ENCODE assay signal across 8 mouse cellular contexts in the genomic region with DNA sequence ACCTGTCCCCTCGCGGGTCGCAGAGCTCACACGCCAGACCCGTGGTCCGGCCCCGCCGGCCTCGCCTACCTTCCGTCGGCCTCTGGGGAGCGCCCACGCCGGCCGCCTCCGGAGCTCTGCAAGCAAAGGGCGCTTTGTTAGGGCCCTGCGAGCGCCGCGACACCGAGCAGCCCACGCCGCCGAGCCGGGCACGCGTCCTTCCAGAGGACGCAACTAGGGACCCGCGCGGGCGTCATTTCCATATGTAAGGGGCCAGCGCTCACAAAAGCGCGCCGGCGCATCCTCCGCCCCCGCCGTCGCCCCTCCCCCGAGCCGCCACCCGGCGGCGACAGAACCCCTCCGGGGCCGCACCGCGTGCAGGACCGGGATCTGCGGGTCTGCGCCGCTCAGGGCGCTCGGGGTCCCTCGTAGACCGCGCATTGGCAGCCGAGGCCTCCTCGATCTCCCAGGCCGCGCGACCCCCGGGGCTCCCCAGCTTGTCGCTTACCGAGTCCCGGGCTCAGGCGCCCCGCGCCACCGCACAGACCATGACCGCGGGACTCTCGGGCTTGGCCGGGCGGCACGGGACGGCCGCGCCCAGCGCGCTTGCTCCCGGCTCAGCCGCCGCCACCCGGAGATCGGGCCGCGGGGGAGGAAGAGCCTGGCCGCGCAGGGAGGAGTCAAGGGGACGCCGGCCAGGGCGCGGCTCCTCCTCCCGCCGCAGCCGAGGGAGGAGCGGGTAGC. TPM values are rescaled to one million over a fixed set of nuclear protein-coding genes. Genes with fewer than 3 reads are reported as not detected.
A peak's percentile ranks its signal among the peaks of the same experiment; 100 is the strongest.
DNase-seq lines count a peak whose midpoint lies in the region; ATAC-seq and TF ChIP-seq lines count a peak whose summit lies in the region.

No protein-coding gene starts in this region.

- H3K9ac ChIP-seq in hindbrain, embryonic 16.5 days (ENCODE audit: low read depth, low read length), result peak overlapping the region; percentile 98

- DNase-seq in adrenal gland, adult (ENCODE audit: inconsistent age in 2 of 2, low spot score in 1 of 2), result peak; percentile 90 to 95
- peak; percentile 91 for DNase-seq in gastrocnemius, adult 2 months
- DNase-seq in left cerebral cortex, postnatal 36 days (ENCODE audit: low spot score in 2 of 2), result peak; percentile 73 to 82
- DNase-seq in mesoderm, embryonic 11.5 days (ENCODE audit: low read depth, low spot score), result peak; percentile 79
- DNase-seq in right cerebral cortex, postnatal 36 days (ENCODE audit: low spot score in 2 of 2), result peak; percentile 68 to 72
- DNase-seq in urinary bladder, postnatal 4 days (ENCODE audit: low spot score in 2 of 2), result peak; percentile 72 to 77

- H3K4me3 ChIP-seq in gastrocnemius, adult 2 months, result peak overlapping the region; percentile 98
- H3K4me3 ChIP-seq in hindbrain, embryonic 16.5 days (ENCODE audit: low read length), result peak overlapping the region; percentile 83

- H3K4me2 ChIP-seq in hindbrain, embryonic 16.5 days (ENCODE audit: low read length), result peak overlapping the region; percentile 86

- H3K27ac ChIP-seq in gastrocnemius, adult 2 months, result peak overlapping the region; percentile 96
- H3K27ac ChIP-seq in hindbrain, embryonic 16.5 days (ENCODE audit: low read depth, low read length), result peak overlapping the region; percentile 89

- peak; percentile 19; the same call in 1 of the 2 replicates for TF ChIP-seq CTCF in gastrocnemius, adult 2 months (IDR thresholded peaks at IDR 0.05)

- peaks cover 29% of the 10 kb centered on the region for H3K4me1 ChIP-seq in hindbrain, embryonic 16.5 days (ENCODE audit: control insufficient read depth, insufficient read depth, low read depth, low read length)

- no peaks in the 10 kb centered on the region for H3K27me3 ChIP-seq in hindbrain, embryonic 16.5 days (replicated peaks; ENCODE audit: control insufficient read depth, insufficient read depth, low read length)

- H3K36me3 ChIP-seq in hindbrain, embryonic 16.5 days (ENCODE audit: control insufficient read depth, insufficient read depth, low read length), result no peaks in the 10 kb centered on the region

- ATAC-seq in common myeloid progenitor, adult 5-6 weeks (replicated peaks; ENCODE audit: low read depth, poor library complexity, severe bottlenecking), result peak; percentile 83
- peak; percentile 87 for ATAC-seq in hindbrain, embryonic 16.5 days

- intact Hi-C loops in gastrocnemius, adult 2 months (cut with DNase I), result loop anchor here (2.0 kb wide), 1 partner anchor 35 kb away; no protein-coding TSS in a partner anchor
- intact Hi-C loops in left cerebral cortex, postnatal 36 days (cut with DNase I), result loop anchor here (5.0 to 10.0 kb wide), 2 partner anchors 34 to 113 kb away; no protein-coding TSS in a partner anchor

- WGBS in hindbrain, embryonic 16.5 days, result 0% methylated on average over 64 of the region's 101 CpGs

- no peaks in the 10 kb centered on the region for H3K9me3 ChIP-seq in hindbrain, embryonic 16.5 days (ENCODE audit: control insufficient read depth, low read length)

RNA-seq across cellular contexts. Expression of a gene that starts 2.0 kb away (rescaled TPM):
- 91.7 and 99.8 TPM in 2 replicates for total RNA-seq in common myeloid progenitor, adult 5-6 weeks (2017)
- total RNA-seq in gastrocnemius, adult 2 months (2021), result 10 to 100 TPM; 23.6 to 24.6 TPM
- 9.4 and 10.8 TPM in 2 replicates for polyA plus RNA-seq in hindbrain, embryonic 16.5 days (2015; fragmentation: Nextera tagmentation; extraction: Ambion mirVana)
- total RNA-seq in left cerebral cortex, postnatal 36 days (2021), result 10 to 100 TPM; 54.4 to 72.2 TPM

RNA-seq across cellular contexts. Expression of a gene that starts 42.4 kb away (rescaled TPM):
- total RNA-seq in common myeloid progenitor, adult 5-6 weeks (2017), result not detected in 2 replicates
- not detected for total RNA-seq in gastrocnemius, adult 2 months (2021)
- polyA plus RNA-seq in hindbrain, embryonic 16.5 days (2015; fragmentation: Nextera tagmentation; extraction: Ambion mirVana), result 0.18 and 0.27 TPM in 2 replicates
- under 1 TPM; 0.10 to 0.29 TPM for total RNA-seq in left cerebral cortex, postnatal 36 days (2021)

Comparison
In these comparisons a context has a peak if more than half of its experiments do, and no peak if none do; other contexts are left out.
1. Peak in every context shown above with its lines: DNase-seq, ATAC-seq, H3K4me3 ChIP-seq and H3K27ac ChIP-seq.